Mouse (Mus musculus): ENCODE results near the gene Stat2. TPM values are rescaled to one million over a fixed set of nuclear protein-coding genes. Genes with fewer than 3 reads are reported as not detected.

Stat2 gene
- polyA plus RNA-seq, 1 experiment from 2014 or later: 23.2 TPM

DNA sequence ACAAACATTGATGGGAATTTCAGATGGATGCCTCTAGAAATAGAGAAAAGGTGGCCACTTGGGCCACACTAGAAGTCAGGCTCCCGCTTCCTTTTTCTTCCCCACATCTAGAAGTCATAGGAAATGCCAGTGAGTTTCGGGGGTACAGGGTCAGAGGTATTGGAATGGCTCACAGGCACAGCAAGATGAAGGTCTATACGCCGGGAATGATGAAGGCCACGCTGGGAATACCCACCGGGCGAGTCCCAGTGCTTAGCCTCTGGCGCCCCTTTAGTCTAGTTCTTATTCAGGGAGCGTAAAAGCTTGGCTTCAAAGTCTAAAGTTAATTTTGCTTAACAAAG lies 32.4 kb downstream of the Stat2 start:
- ATAC-seq: peak; percentile 42
- no peak for TF ChIP-seq CTCF (IDR thresholded peaks at IDR 0.05; ENCODE audit: low read depth)
- Histone ChIP-seq H3K9ac (ENCODE audit: low read depth, low read length) (peak overlapping the region; percentile 84), H3K27ac (ENCODE audit: low read depth, low read length) (peak overlapping the region; percentile 92), H3K4me1 (replicated peaks; ENCODE audit: control insufficient read depth, insufficient read depth, low read length) (0 out of 2 replicates have a peak, but pooled peaks cover 5% of the 10 kb centered on the region), H3K4me2 (replicated peaks; ENCODE audit: low read depth) (peak overlapping the region; percentile 85), H3K9me3 (ENCODE audit: control insufficient read depth) (no peaks in the 10 kb centered on the region), H3K4me3 (ENCODE audit: low read depth, low read length) (peak overlapping the region; percentile 65), H3K27me3 (replicated peaks; ENCODE audit: control insufficient read depth, insufficient read depth, low read length) (no peaks in the 10 kb centered on the region), H3K36me3 (ENCODE audit: control insufficient read depth, insufficient read depth) (peaks cover under 1% of the 10 kb centered on the region; the same call in 1 of the 2 replicates)
- under 1% methylated on average over 9 of the region's 9 CpGs for WGBS

DNA sequence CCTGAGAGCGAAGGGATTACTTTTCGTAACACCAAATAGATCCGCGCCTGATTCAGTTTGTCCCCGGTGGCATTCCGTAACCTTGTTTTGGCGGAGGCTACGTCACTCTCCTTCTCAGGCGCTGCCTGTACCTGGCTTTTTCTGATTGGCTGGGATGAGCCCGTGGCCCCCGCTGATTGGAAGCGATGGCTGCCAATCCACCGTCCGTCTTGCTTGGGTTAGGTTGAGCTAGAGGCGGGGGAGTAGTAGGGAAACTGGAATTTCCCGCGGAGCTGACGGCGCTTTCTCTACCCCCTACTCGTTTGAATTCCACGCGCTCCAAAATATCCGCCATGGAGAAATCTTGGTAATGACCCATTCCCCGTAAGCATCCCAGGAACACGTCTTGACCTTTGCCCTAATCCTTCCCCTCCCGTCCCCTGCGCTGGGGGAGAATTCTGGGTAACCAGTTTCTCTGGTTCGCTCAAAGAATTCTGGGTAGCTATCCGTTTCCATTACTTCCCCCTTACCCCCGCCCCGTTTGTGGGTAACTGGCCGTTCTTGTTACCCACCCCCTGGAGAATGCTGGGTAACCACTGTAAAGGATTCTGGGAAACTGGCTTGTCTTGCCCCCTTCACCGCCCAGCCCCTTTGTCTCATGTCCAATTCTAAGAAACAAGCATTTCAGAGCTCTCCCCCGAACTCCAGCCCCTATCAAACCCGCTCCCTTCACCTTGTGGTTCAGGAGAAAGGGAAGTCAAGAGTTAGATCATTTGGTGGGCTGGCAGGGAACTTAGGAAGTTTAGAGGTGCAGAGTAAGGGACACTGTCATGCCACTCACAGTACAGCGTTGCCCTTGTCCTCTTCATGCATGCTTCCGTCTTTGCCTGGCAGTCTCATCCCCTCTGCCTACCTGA lies 33.0 kb downstream of the Stat2 start, which contains the start of gene Pan2:
Gene Pan2, plus strand, starts transcription at position 210 of the 896 bp plus-strand sequence.
- Histone ChIP-seq H3K4me2 (replicated peaks; ENCODE audit: low read depth) (peak within 1 kb of the TSS; percentile 85), H3K4me3 (ENCODE audit: low read depth, low read length) (peak within 1 kb of the TSS; percentile 65), H3K36me3 (ENCODE audit: control insufficient read depth, insufficient read depth) (peaks cover 6% of the 10 kb centered on the region), H3K27ac (ENCODE audit: low read depth, low read length) (peak within 1 kb of the TSS; percentile 92), H3K9ac (ENCODE audit: low read depth, low read length) (peak within 1 kb of the TSS; percentile 84), H3K27me3 (replicated peaks; ENCODE audit: control insufficient read depth, insufficient read depth, low read length) (no peaks in the 10 kb centered on the region), H3K9me3 (ENCODE audit: control insufficient read depth) (no peaks in the 10 kb centered on the region), H3K4me1 (replicated peaks; ENCODE audit: control insufficient read depth, insufficient read depth, low read length) (0 out of 2 replicates have a peak, but pooled peaks cover 5% of the 10 kb centered on the region)
- ATAC-seq: peak; percentile 98
- 1% methylated on average over 37 of the region's 37 CpGs for WGBS
- TF ChIP-seq CTCF (IDR thresholded peaks at IDR 0.05; ENCODE audit: low read depth): no peak

- 0 out of 2 replicates have a peak, but pooled peaks have one; percentile 3 for TF ChIP-seq CTCF (IDR thresholded peaks at IDR 0.05; ENCODE audit: low read depth)
- Histone ChIP-seq H3K27ac (ENCODE audit: low read depth, low read length) (no peak overlapping the region; the same call in 1 of the 2 replicates), H3K4me1 (replicated peaks; ENCODE audit: control insufficient read depth, insufficient read depth, low read length) (0 out of 2 replicates have a peak, but pooled peaks cover 1% of the 10 kb centered on the region), H3K36me3 (ENCODE audit: control insufficient read depth, insufficient read depth) (peaks cover 58% of the 10 kb centered on the region), H3K9me3 (ENCODE audit: control insufficient read depth) (no peaks in the 10 kb centered on the region), H3K4me2 (replicated peaks; ENCODE audit: low read depth) (no peak overlapping the region), H3K27me3 (replicated peaks; ENCODE audit: control insufficient read depth, insufficient read depth, low read length) (no peaks in the 10 kb centered on the region), H3K9ac (ENCODE audit: low read depth, low read length) (no peak overlapping the region), H3K4me3 (ENCODE audit: low read depth, low read length) (no peak overlapping the region)
- WGBS: 89% methylated on average over 7 of the region's 7 CpGs
- no peak for ATAC-seq
These were observed 39.3 kb downstream of the Stat2 start for GRCm38 (mm10) chr10:128309654-128310053.

DNA sequence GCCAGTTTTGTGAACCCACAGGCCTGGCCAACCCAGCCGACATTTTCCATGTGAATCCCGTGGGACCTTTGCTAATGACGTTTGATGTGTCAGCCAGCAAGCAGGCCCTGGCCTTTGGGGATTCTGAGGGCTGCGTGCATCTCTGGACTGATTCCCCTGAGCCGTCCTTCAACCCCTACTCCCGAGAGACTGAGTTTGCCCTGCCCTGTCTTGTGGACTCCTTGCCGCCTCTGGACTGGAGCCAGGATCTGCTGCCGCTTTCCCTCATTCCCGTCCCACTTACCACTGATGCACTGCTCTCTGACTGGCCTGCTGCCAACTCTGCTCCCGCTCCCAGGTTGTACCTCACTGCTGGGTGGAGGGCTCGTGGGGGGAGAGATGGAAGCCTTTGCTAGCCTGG lies 39.8 kb downstream of the Stat2 start:
- H3K4me3 ChIP-seq (ENCODE audit: low read depth, low read length): no peak overlapping the region
- no peak overlapping the region for H3K27ac ChIP-seq (ENCODE audit: low read depth, low read length)
- no peaks in the 10 kb centered on the region for H3K27me3 ChIP-seq (replicated peaks; ENCODE audit: control insufficient read depth, insufficient read depth, low read length)
- no peaks in the 10 kb centered on the region for H3K4me1 ChIP-seq (replicated peaks; ENCODE audit: control insufficient read depth, insufficient read depth, low read length)
- WGBS: 59% methylated on average over 11 of the region's 11 CpGs
- no peak for TF ChIP-seq CTCF (IDR thresholded peaks at IDR 0.05; ENCODE audit: low read depth)
- no peak for ATAC-seq
- H3K4me2 ChIP-seq (replicated peaks; ENCODE audit: low read depth): no peak overlapping the region
- H3K36me3 ChIP-seq (ENCODE audit: control insufficient read depth, insufficient read depth): peaks cover 64% of the 10 kb centered on the region
- no peak overlapping the region for H3K9ac ChIP-seq (ENCODE audit: low read depth, low read length)
- H3K9me3 ChIP-seq (ENCODE audit: control insufficient read depth): no peaks in the 10 kb centered on the region

DNA sequence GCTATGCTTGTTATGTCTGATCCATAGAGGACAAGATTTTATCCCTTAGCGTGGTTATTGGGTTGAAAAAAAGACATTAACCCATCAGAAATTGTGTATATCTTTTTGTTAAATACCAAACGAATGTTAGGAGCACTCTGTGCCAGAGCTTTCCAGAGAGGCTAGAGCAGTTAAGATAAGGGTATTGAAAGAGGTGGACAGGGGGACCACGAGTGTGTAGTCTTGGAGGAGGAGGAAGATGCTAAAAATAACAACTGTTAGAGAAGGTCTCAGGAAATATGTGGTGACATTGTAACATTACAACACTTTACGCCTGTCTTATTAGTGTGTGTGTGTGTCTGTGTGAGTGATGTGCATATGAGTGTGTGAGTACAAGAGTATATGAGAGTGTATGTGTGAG lies 40.5 kb downstream of the Stat2 start:
- H3K4me3 ChIP-seq (ENCODE audit: low read depth, low read length): no peak overlapping the region
- no peak for TF ChIP-seq CTCF (IDR thresholded peaks at IDR 0.05; ENCODE audit: low read depth)
- no peaks in the 10 kb centered on the region for H3K27me3 ChIP-seq (replicated peaks; ENCODE audit: control insufficient read depth, insufficient read depth, low read length)
- no peak overlapping the region for H3K9ac ChIP-seq (ENCODE audit: low read depth, low read length)
- WGBS: 80% methylated on average over 4 of the region's 4 CpGs
- no peak for ATAC-seq
- H3K4me2 ChIP-seq (replicated peaks; ENCODE audit: low read depth): no peak overlapping the region
- H3K9me3 ChIP-seq (ENCODE audit: control insufficient read depth): no peaks in the 10 kb centered on the region
- H3K36me3 ChIP-seq (ENCODE audit: control insufficient read depth, insufficient read depth): peaks cover 71% of the 10 kb centered on the region
- H3K4me1 ChIP-seq (replicated peaks; ENCODE audit: control insufficient read depth, insufficient read depth, low read length): no peaks in the 10 kb centered on the region
- no peak overlapping the region for H3K27ac ChIP-seq (ENCODE audit: low read depth, low read length)

GRCm38 (mm10) chr10:128315578-128315977 lies 45.2 kb downstream of the Stat2 start:
- Histone ChIP-seq H3K4me3 (ENCODE audit: low read depth, low read length) (no peak overlapping the region), H3K27me3 (replicated peaks; ENCODE audit: control insufficient read depth, insufficient read depth, low read length) (no peaks in the 10 kb centered on the region), H3K4me2 (replicated peaks; ENCODE audit: low read depth) (no peak overlapping the region), H3K9ac (ENCODE audit: low read depth, low read length) (no peak overlapping the region), H3K4me1 (replicated peaks; ENCODE audit: control insufficient read depth, insufficient read depth, low read length) (no peaks in the 10 kb centered on the region), H3K27ac (ENCODE audit: low read depth, low read length) (no peak overlapping the region; the same call in 1 of the 2 replicates), H3K36me3 (ENCODE audit: control insufficient read depth, insufficient read depth) (peaks cover 84% of the 10 kb centered on the region), H3K9me3 (ENCODE audit: control insufficient read depth) (no peaks in the 10 kb centered on the region)
- ATAC-seq: no peak
- TF ChIP-seq CTCF (IDR thresholded peaks at IDR 0.05; ENCODE audit: low read depth): no peak
- WGBS: 83% methylated on average over 8 of the region's 8 CpGs

Measured in intestine, postnatal 0 days (tissue).